Mouse (Mus musculus) adrenal gland, adult 2 months (tissue): ENCODE results near the gene Actl10. TPM values are rescaled to one million over a fixed set of nuclear protein-coding genes. Genes with fewer than 3 reads are reported as not detected.

Experiments used
- DNase-seq: peaks from one replicate; pipeline ENCODE4 v3.0.0; 2021
- polyA plus RNA-seq: library from polyadenylated mRNA; depleted of rRNA; stranded (reverse); fragments of >200 nt; gene quantifications from 2 replicates; pipeline ENCODE4 v1.2.3, GENCODE M21; 2012
- total RNA-seq, 2 experiments: library from RNA; stranded (reverse); gene quantifications; 2 replicates each; pipeline ENCODE4 v1.2.3; 2021

Actl10 gene
- total and polyA plus RNA-seq, 3 experiments = not detected

- DNase-seq = no peak
Observed at GRCm38 (mm10) chr2:154550937-154551336, 639 bp upstream of the Actl10 start.

GRCm38 (mm10) chr2:154551927-154552326, 351 bp downstream of the Actl10 start:
- DNase-seq = no peak

DNA sequence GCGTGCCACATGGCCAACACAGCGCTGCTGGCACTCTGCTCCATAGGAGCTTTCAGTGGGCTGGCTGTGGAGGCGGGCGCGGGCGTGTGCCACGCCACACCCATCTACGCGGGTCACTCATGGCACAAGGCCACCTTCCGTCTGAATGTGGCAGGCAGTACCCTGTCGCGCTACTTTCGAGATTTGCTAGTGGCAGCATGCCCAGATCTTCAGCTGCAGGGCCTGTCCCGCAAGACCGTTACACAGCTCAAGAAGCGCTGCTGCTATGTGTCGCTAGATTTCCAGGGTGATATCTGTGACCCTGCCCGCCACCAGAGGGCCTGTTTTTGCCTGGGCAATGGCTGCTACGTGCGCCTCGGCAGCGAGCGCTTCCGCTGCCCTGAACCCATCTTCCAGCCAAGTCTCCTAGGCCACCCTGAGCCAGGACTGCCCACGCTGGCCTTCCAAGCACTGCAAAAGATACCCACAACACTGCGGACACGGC, 890 bp downstream of the Actl10 start:
- peak; percentile 87 for DNase-seq

DNA sequence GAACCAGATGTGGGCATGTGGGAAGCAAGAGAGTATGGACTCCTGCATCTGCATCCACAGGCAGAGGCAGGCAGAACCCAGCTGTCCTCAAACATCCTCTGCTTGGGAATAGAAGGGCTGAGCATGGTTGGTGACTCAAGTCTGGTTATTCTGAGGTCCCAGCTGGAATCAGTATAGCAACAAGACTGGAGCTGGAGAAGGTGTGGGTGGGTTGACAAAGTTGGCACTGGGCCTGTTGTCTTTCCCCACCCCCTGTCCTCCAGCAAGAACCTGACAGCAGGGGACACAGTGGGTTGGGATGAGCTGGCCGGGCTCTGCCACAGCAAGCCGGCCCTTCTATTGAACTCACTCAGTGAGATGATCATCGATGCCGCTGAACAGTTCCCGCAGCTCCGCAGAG, 3.7 kb downstream of the Actl10 start:
- no peak for DNase-seq

DNA sequence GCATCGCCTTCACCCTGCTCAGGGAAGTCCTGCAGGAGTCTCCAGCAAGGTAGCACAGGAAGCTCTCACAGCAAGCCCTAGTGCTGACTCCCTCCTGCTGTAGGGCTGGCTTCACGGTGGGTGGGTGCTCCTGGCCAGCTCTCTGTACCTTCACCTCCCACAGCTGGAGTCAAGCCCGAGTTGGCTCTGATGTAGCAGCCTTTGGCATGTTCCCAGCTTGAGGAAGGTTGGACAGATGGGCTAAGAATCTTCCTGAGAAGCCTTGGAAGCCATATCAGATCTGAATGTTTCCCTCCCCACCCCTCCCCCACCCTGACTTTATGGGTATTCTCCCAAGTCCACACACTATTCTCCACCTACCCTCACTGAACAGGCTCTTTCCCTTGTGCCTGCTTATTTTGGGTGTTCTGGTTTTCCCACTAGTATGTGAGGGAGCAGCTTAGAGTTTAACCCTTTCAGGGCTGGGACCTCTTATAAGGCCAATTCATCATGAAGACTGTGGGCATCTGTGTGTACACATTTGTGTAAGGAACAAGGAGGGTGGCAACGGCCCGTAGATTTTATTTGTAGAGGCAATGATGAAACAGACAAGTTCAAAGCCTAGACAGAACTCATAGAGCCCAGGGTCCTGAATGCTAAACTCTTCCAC, 5.7 kb downstream of the Actl10 start:
- DNase-seq = no peak

DNA sequence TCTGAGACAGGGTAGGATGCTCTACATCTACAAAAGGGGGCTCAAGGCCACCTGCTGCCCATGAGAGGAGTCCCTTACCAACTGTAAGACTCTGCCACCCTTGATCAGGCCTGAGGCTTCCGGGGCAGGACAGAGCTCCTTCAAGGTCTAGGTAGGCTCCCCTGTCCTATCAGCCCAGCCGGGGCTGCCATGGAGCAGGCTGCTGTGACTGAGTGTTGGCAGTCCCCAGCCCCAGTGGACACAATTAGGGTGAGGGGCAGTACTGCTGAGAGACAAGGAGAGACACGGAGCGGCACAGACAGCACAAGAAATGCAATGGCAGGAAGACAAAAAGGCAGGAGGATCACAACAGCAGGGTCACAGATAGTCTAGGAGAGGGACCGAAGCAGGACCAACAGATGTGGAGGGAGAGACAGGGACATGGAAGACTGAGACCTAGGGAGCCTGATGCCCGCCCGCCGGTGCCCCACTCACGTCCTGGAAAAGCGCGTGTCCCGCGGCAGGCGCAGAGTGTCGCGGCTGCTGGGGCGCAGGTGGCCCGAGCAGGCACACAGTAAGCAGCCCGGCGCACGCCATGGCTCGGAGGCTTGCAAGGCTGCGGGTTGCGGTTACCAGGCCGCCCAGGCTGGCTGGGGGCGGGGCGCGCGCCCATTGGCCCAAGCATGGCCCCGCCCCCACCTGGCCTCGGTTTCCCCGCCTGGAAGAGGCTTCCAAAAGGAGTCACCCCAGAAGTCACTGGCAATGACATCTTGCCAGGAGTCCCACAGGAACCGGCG, 6.9 kb downstream of the Actl10 start, which contains the start of gene Necab3:
Gene Necab3 (minus strand): TSS at position 627 of the 776 bp plus-strand sequence.
- peak; percentile 78 for DNase-seq

- no peak for DNase-seq
Observed at GRCm38 (mm10) chr2:154563612-154564170, 12.1 kb downstream of the Actl10 start.

DNA sequence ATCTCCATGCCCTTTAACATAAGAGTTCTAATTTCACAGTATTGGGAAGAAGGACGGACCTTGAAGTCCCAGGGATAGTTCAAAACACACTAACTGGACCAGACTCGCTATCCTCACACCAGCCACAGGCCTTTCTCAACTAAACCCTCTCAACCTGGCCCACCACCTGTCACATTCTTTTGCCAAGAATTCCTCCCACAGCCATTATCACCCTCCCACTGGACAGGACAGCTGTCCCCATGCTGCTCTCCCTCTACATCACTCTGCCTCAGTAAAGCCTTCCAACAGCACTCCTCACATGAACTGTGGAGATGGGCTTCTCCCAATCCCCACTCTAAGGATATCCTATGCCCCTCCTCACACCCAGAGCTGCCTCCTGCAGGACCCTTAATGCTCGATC, 14.0 kb downstream of the Actl10 start:
- DNase-seq = no peak

GRCm38 (mm10) chr2:154566641-154567040, 15.1 kb downstream of the Actl10 start:
- DNase-seq = no peak

DNA sequence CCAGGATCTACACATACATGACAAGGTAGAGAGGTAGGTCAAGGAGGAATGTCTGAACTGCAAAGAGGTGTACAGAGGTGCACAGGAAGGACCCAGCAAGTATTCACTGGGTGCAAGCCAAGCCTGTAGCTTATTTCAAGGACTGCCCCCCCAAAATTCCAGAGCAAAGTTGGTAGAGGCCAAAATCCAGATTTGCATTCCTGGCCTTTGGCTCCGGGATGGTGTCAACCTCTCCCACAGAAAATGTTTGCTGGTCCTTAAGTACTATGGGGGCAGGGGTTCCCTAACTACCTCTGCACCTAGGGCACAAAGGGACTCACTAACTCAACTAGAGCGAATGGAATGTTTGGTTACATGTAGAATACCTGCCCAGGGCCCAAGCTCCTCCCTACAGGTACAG, 16.2 kb downstream of the Actl10 start:
- DNase-seq = no peak

- DNase-seq = peak; percentile 26
Observed at GRCm38 (mm10) chr2:154568329-154569070, 16.9 kb downstream of the Actl10 start.

- DNase-seq = peak; percentile 86
Observed at GRCm38 (mm10) chr2:154569071-154569748, 17.6 kb downstream of the Actl10 start.

- peak; percentile 98 for DNase-seq
Observed at GRCm38 (mm10) chr2:154569836-154570286, 18.3 kb downstream of the Actl10 start, which contains the start of gene E2f1. Gene E2f1 (minus strand): TSS chr2:154569892.

GRCm38 (mm10) chr2:154570666-154571065, 19.1 kb downstream of the Actl10 start:
- DNase-seq = no peak

DNA sequence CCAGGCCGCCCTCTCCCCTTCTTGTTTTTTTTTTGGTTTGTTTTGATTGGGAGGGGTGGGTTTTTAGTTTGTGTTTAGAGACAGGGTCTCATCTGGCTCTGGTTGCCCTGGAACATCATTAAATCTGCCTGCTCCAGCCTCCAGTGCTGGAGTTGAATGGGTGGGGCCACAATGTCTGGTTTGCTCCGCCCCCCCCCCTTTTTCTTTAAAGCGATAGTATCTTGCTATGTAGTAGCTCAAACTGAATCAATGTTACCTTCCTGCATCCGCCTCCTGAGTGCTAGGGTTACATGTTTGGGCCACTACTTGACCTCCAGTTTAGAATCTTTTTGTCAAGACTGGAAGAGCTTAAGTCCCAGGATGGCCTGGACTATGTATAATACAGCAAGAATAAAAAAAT, 19.7 kb downstream of the Actl10 start:
- DNase-seq = no peak

- no peak for DNase-seq
Observed at GRCm38 (mm10) chr2:154571976-154572375, 20.4 kb downstream of the Actl10 start.

DNA sequence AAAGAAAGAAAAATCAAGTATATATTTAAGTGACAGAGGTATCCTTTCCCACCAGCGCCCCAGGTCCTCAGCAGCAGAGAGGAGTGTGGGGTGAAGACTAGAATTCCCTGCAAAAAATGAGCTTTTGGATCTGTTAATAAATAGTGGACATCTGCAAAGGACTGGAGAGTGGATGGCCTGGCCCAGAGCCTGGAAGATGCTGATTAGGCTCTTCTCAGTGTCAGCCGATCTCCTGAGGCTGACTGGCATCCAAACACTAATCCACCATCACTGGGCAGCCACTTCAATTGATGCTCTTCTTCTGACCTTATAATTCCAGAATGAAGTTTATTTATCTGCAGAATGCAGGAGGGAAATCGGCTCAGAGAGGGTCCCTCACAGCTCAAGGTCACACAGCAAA, 21.4 kb downstream of the Actl10 start:
- DNase-seq = no peak

DNA sequence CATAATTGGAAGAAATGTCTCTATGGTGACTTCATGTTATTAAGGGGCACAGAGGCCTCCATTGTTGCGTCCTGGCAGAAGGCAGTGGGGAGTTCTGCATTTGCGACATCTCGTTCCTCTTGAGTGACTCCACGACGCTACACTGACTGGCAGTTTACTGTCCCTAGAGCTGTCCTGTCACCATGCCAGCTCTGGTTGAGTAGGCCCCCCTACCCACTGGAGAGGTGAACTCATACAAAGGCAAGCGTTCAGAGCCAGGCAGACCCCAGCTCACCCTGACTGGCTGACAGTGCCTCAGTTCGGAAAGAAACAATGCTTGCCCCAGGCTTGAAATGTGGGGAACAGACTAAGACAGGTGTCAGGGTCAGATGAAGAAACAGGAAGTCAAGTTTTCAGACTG, 22.7 kb downstream of the Actl10 start:
- no peak for DNase-seq

GRCm38 (mm10) chr2:154576876-154577743, 25.5 kb downstream of the Actl10 start:
- no peak for DNase-seq

DNA sequence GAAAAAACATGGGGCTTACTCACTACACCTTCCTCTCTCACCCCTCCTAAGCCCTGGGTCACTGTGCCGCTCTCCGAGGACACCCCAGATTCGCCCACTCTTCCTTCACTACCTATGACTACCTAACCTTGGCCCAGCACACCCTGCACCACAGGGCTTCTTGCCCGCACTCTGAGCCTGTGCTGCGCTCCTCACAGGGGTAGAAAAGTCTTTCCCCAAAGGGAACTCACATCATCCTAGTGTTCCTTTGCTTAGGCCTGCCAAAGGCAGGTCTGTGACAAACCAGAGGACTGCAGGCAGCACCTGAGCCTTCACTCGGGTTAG, 26.1 kb downstream of the Actl10 start:
- DNase-seq = no peak

GRCm38 (mm10) chr2:154580586-154580985, 29.0 kb downstream of the Actl10 start:
- no peak for DNase-seq
